Mouse (Mus musculus) granulocyte monocyte progenitor cell, adult 5-6 weeks (primary cell): ENCODE measurements at regions not wholly inside any gene's neighbourhood (a gene's known extent, or its start where the extent isn't known, plus 50 kb on each side); places are given as distances from the start of the nearest gene placed in this dataset.

Source experiments
- ATAC-seq: replicated peaks from 2 replicates; pipeline ENCODE4 v1.8.0; 2016; ENCODE audit warnings: mild to moderate bottlenecking, moderate TSS enrichment, inconsistent platforms; ENCODE audit not compliant: poor library complexity, severe bottlenecking

DNA sequence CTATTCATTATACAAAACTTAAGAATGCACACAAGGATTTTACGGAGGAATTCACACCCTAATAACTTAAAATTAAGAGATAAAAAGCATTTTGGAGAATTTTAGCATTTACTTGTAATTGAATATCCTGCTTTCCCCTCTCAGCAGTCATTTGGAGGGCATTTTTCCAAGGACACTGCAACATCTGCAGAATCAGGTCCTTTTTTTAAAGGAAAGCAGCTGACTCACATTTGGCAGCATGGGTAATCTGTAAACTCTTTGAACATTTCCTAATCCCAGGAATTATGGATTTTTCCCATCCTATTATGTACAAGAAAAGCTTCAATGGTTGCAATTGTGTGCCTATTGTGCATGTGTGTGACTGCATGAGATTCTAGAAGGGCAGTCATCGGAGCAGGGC is 112.0 kb downstream of the Gm19410 start:
- no peak for ATAC-seq

DNA sequence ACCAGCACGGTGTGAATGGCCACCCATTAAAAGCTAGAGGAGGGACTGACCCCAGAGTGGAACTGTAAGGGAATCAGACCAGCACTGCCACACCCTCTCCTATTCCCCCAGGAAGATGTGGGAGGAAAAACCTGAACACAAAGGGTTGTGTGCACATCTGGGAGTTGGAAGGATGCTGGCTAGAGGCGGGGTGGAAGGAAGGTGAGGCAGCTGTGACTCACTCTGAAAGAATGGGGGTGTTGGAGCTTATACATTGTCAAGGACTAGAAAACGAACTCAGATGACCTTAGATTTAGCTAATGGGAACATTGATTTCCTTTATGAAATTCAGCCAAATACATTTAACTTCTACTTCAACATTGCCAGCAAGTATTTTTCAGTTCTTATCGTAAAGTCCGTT is 116.2 kb downstream of the Gm19410 start:
- no peak for ATAC-seq

DNA sequence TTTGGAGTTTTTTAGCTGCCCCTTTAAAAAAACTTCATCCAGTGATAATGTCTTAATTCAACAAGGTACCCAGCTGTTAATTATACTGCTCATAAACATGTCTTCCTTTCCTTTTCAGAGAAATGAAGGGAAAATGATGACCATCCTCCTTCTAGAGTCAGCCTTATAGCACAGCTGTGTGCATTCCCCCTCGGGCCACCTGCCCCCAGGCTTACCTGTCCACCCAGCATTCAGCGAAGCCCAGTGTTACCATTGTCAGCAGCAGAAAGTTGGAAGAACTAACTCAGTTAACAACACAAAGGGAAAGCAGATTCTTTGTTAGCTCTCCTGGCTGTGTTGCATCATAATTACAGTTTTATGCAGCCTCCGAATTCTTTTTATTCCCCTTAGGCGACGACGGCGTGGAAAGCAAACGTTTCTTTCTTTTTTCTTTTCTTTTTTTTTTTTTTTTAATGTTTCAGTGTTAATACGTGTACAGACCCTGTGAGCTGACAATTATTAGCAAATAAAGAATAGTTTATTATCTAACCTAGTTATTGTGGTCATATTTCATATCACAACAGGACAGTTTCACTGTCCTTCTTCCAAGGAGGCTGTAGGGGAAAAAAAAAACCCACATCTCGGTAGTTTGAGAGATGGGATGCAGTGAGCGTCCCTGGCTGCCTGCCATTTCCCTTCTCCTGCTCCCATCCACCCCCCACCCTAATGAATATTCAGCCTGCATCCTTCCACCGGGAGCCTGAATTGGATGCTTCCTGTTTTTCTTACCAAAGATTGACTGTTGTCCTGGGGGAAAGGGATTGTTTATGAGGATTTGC is 117.3 kb downstream of the Gm19410 start:
- ATAC-seq: no peak

DNA sequence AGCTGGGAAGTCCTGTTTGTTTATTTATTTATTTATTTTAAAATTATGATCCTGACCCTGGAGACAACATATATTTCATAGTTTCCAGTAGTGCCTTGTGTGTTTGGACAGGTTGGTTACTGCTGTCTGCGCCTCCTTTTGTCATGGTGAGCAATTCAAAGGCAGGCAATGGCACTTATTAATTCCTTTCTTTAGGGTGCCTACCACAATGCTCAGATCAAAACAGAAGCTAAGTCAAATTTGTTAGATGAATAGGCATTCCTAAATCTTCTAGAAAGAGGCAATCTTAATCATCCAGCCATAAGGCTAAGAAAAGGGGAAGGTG is 117.8 kb downstream of the Gm19410 start:
- no peak for ATAC-seq

DNA sequence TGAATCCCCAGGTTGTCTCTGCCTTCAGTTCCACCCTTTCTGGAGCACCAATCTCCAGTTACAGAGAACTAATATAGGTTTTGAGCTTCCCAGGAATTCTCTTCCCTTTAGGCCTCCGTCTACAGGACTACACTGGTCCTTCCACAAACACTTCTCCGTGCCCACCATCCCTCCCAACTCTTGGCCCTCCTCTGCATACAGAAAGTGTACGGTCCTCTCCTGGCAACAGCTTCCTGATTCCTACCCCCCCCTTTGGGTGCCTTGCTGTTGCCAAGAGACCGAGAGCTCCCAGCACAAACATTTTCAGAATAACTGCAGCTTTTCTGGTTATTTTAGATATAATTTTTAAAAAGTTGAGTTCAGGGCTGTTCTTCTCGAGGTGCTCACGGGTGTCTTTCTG is 119.0 kb downstream of the Gm19410 start:
- no peak for ATAC-seq

DNA sequence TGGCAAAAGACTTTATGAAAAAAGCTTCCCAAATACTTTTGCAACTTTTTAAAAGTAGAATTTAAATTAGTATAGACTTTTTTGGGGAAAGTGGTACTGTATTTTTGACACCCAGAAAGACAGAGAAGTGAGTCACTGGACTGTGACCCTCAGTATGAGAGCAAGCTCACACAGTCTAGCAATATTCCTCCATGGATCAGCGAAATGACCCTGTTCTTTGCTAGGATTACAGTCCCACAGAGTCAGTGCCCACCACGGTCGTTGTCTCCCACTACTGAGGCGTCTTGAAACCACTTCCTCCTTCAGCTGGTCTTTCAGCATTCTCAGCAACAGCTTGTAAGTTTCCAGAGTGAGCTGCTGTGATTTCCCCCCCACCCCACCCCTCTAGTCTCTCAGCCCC is 124.5 kb downstream of the Gm19410 start:
- ATAC-seq: no peak

DNA sequence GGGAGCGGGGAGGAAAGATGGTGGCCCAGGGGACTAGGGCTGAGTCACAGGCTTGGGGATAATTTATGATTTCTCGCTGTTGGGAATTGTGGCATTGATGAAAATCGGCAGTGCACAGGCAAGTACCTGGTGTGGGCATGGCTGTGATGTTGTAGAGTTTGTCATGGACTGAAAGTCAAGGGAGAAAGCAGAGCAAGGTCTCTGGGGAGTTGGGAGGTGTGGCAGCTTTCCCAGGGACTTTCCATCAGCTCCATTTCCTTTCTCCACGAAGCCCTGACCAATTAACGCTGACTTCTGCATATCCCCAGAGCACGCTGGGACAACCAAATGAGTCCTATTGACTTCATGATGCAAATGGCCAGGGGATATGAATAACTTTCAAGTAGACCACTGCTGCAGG is 126.2 kb downstream of the Gm19410 start:
- no peak for ATAC-seq

DNA sequence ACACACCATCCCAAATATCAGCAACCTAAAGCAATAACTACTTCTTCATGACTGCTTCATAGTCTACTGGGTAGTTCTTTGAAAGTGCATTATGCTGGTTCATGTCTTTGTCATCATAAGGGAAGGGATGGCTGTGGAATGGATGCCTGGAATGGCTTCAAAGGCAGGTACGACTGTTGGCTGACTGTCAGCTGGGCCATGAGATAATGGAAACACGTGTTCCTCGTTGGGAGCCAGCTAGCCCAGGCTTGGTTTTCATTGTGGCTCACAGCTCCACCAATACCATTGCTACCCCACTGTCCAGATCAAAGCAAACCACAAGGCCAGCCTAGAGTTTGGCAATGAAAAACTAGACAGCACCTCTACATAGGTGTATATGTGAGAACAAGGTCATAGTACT is 132.9 kb downstream of the Gm19410 start:
- no peak for ATAC-seq

DNA sequence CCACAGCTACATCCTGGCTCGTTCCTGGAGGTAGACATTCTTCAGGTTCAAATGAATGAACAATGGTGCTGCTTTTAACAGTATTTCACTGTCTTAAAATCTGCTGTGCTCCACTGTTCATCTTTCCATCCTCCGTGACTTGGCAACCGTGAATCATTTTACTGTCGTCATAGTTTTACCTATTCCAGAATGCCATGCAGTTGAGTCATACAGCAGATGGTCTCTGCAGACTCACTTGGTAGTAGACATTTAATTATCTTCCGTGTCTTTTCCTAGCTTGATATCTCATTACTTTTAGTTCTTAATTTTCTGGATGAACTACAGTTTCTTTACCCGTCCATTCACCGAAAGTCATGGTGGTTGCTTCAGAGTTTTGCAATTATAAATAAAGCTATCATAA is 135.9 kb downstream of the Gm19410 start:
- ATAC-seq: no peak

DNA sequence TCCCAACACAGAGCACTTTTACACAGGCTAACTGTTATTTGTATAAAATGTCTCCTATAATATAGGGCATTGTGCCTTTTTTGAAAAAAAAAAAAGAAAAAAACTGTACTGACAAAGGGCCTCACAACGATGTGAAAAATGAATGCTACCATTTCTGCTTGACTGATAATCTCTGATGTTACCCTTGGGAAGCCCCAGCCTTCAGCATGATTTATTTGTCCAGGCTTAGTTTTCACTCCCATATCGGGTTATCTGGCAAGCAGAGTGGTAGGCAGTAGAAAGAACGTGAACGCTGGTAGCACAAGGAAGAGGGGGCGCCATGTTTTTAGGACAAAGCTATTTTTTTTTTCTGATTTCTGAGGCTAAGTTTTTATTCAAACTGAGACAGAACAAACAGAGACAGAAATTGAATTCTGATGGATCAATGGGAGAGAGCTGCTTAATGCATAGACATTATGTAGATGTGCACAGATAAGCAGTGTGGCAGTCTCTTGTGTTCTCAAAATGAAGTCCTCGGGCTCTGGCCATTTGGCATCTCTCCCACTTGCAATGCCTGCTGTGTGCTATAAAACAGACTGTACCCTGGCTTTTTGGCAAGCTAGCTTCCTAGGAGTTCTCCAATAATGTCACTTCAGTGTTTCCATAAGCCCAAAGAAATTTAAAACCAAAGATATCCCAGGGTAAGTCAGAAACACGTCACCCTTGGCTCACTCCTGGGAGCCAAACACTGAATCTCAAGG is 139.3 kb downstream of the Gm19410 start:
- no peak for ATAC-seq

DNA sequence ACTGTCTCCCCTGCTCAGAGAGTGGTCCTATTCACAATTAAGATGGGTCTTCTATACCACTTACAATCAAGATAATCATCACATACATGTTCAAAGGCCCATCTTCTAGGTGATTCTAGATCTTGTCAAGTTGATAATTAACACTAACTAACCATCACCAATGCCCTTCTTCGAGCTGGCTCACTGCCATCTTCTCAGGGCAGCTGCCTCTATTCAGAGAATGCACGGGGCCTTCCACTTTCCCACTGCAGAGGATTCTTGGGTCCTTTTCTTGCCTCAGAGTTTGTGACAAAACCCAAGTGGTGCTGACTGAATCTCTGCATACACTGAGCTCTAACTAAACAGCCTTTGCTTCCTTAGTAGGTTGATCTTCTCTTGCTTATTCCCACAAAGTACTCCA is 142.4 kb downstream of the Gm19410 start:
- no peak for ATAC-seq

DNA sequence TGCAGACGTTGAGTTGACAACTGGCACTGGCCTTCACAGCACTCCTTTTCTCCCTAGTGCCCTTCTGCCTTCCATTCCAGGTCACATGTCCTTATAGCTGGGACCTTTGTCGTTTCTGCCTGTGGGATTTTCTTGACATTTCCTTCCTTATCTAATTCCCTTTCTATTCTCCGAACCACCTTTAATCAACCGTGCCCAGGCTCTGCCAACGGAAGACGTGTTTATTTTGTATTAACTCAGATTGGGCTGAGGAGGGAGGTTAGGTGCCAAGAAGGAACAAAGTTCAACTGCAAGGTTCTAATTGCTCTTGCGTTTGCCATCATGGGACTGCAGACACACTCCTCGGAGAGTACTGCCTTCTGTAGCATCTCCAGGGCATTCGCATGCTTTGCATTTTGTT is 146.7 kb downstream of the Gm19410 start:
- no peak for ATAC-seq

DNA sequence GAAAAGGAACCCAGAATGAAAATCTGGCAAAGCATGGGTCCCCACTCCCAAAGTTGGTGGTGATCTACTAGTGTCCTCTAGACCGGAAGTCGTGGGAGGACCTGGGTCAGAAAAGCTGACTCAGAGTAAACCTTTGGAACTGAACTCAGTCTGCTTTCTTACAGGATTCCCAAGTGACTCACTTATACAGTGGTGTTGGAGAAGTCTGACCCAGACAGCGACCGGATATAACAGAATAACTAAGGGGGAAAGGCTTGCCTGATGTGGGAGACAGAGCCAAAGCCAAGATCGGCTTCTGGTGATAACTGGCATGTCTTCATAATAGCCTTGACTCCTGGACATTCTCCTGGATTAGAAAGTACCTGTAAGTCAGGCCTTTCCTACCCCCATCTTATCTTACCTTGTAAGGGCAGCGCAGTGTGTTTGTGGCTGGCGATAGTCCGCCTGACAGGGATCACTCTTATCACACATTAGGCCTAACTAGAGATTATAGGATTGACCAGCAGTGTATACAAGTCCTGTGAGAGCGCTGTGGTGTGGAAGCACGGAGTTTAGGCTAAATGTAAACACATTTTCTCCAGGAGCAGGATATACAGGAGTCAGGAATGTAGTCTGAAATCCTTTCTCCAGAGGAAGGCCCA is 150.4 kb downstream of the Gm19410 start:
- no peak for ATAC-seq

DNA sequence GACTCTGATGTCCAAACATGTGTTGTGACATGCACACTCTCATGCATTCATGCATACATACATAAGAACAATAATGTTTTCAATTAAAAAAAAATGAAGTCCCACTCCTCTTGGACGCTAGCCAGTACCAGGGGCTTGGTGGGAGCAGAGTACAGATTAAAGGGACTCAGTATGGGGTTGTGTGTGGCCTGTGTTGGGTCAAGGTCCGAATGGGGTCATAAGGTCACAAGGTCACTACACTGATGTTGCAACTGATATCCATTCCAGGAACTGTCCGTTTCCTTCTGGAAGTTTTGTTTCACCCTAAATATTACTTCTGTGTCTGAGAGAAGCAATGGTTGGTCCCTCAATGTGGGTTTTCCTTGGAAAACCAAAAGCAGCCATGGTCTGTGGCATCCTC is 152.0 kb downstream of the Gm19410 start:
- ATAC-seq: no peak

DNA sequence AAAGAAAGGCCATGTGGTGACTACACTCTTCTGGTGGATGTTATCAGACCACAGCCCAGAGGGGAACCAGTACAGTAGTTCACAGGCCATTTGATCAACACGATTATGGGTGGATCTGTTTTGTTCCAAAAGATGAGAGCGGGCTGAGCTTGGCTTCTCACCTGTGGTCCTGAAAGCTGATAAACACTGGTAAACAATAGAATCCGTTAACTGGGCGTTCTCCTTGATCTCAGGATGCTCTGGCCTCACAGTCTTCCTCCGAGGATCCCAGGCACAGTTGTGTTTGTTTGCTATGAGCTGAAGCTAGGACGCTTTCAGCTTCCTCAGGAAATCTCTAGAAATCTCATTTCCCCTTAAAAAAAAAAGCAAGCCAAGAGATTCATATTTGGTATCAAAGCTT is 153.9 kb downstream of the Gm19410 start:
- no peak for ATAC-seq

DNA sequence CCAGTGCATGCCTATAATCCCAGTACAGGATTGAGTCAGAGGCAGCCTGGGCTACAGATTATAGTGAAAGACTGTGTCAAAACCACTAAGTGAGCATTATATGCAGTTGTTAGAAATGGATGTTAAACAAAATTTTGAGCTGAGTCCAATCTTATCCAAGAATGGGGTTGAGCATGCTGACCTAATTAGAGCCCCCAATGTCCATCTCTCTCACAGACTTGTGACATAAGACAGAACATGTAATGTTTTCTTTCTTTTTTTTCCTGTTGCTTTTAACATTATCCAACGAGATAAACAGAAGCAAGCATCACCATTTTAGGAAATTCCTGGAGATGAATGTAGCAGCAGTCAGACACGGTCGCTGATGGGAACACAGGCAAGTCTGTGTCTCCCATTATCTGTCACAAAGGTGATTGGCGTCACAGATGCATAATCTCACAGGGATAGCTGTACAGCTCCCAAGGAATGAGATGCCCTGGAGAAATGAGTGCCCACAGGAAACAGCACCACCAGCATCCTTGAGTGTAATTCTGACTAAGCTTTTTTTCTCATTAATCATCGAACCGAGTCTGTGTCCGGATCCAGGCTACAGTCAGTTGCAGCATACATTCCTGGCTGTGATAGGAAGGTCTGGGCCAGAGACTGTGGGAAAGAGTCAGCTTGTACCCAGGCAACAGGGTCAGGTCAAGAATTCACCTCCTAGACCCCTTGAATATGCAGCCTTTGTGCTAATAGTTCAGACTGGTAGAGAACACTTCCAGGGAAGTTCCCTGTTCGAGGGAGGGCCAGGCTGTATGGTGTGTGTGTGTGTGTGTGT is 154.5 kb downstream of the Gm19410 start:
- no peak for ATAC-seq

DNA sequence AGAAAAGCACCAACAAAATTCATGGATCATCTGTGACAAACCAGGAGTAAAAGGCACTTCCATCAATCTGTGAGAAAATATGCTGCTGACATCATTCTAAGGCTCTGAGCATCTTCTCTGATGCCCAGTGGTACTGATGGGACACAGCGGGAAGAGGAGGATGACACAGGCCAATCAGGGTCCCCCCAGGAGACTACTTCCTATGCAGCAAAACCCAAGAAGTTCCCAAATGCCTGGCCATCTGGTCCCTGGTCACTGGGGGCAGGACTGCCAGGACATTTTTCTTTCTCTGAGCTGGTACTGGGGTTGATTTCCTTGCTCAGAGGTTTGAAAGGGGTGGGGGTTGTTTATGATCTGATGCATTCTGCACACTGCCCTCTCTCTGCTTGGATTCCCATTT is 158.4 kb downstream of the Gm19410 start:
- ATAC-seq: no peak

DNA sequence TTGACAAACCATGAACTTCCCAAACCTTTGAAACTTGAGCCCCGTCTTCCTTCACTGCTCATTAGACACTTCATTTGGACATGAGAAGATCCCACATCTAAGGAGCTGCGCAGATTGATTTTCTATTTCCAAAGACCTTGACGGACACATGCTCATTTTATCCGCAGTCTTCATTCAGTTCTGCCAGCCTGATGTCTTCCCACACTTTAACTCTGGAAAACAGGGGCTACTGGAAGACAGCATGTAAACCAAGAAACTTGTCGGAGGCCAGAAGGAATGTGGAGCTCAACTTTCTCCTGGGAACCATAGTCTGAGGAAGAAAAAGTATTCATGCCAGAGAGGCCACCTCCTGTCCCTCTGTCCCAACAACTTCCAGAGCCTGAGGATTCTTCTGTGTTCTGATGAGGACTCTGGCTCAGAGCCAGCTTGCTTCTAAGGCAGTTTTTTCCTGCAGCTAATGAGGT is 161.8 kb downstream of the Gm19410 start:
- no peak for ATAC-seq

DNA sequence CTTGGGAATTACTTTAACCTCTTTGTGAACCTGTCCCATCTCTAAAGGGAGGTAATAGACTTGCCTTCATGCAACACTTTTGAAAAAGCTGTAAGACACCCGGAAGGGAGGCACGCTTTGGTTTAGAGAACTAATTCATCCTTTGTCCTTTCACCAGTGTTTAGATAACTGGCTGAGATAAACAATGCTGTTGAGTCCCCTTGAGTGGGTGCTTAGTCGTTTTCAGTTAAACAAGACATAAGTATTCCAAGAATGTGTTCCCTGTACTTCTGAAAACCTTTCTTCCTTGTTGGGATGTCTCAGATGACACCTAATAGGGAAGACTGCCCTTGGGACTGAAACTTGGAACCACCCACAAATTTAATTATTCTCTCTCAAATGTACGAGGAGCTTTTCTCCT is 164.7 kb downstream of the Gm19410 start:
- no peak for ATAC-seq

DNA sequence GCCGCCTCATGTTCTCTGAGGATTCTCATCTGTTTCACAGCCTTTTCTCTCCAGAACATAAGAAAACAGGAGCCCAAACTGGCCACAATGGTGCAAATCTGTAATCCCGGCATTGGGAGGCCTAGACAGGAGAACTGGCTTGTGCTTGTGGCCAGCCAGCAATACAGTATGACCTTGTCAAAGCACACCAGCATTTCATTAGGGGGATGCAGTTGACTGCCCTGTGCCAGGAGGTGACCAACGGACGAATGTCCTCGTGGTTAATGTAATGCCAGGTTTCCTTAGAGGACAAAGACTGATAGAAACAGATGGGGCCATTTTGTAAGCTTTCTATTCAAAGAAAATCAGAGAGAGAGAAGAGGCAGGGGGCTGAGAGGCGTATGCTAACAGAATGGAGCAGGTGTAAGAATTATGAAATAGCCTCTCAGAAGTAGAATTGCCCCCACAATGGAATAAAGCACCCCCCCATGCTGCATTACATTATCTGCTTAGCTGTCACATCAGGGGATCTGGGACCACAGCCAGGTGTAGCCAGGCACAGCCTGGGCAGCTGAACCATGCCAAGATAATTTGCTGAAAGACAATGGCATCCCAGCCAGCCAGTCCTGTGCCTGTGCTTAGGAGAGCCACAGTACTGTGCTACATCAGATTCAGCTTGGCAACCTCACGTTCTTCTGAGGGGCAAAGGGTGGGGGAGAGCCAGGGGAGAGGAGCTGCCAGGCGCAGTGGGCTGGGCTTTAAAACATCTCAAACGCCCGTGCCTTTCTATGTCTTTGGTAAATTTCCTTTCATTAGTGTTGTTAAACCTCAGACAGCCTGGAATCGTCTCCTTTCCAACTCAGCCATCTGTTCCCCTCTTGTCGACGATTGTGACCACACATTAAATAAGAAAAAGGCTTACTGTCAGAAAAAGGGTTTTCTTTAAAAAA is 167.9 kb downstream of the Gm19410 start:
- ATAC-seq: no peak
